Mouse (Mus musculus) G1E (cell line): Measurements from ENCODE around the gene Mprip. TPM values are rescaled to one million over a fixed set of nuclear protein-coding genes. Genes with fewer than 3 reads are reported as not detected.
A peak's percentile ranks its signal among the peaks of the same experiment; 100 is the strongest.

Experiments
- ATAC-seq: 2 replicates; pipeline ENCODE4 v1.8.0; 2016; ENCODE audit warnings: mild to moderate bottlenecking; ENCODE audit not compliant: insufficient number of reproducible peaks, poor library complexity, low FRiP score, severe bottlenecking; ENCODE audit errors: extremely low read depth
- DNase-seq: peaks from one replicate; pipeline ENCODE4 v3.0.0; 2012; ENCODE audit warnings: low spot score
- H3K27me3 ChIP-seq: 2 replicates; pipeline ENCODE4 v1.6.1; 2012; ENCODE audit warnings: mild to moderate bottlenecking, low read length, inconsistent platforms; ENCODE audit not compliant: insufficient read depth
- H3K36me3 ChIP-seq: replicated peaks from 2 replicates; pipeline ENCODE3; 2012; ENCODE audit warnings: mild to moderate bottlenecking, inconsistent platforms
- H3K4me1 ChIP-seq: 2 replicates; pipeline ENCODE4 v1.6.1; 2012; ENCODE audit warnings: low read depth, low read length, inconsistent platforms, mixed read lengths; ENCODE audit not compliant: insufficient read depth
- H3K4me3 ChIP-seq: 2 replicates; pipeline ENCODE4 v1.5.1; 2012; ENCODE audit warnings: low read depth, mild to moderate bottlenecking, inconsistent platforms, low read length, moderate library complexity, mixed read lengths
- H3K9me3 ChIP-seq: replicated peaks from 2 replicates; pipeline ENCODE4 v1.6.1; 2012; ENCODE audit warnings: inconsistent platforms
- CTCF ChIP-seq: IDR thresholded peaks from 2 replicates; pipeline ENCODE4 v1.5.1; 2012; ENCODE audit warnings: low read depth, low read length, inconsistent platforms, mixed read lengths
- GATA1 ChIP-seq: IDR thresholded peaks from 2 replicates; pipeline ENCODE4 v1.6.1; 2012; ENCODE audit warnings: borderline replicate concordance, low read length, inconsistent platforms, mixed read lengths
- GATA2 ChIP-seq: IDR thresholded peaks from 2 replicates; pipeline ENCODE4 v1.6.1; 2012; ENCODE audit warnings: low read depth, low read length, inconsistent platforms, borderline replicate concordance
- POLR2AphosphoS5 ChIP-seq: IDR thresholded peaks from 2 replicates; pipeline ENCODE4 v1.6.1; 2012; ENCODE audit warnings: low read depth, low read length, inconsistent platforms; ENCODE audit not compliant: insufficient replicate concordance
- TAL1 ChIP-seq: conservative IDR thresholded peaks from 2 replicates; pipeline ENCODE4 v1.6.1; 2012; ENCODE audit warnings: low read depth, low read length, inconsistent platforms, mixed read lengths
- polyA plus RNA-seq: library from polyadenylated mRNA; stranded (reverse); fragments of >175 nt; gene quantifications from 2 replicates; pipeline ENCODE4 v1.2.3, GENCODE M21; 2012
- total RNA-seq, 2 experiments: library from RNA; stranded (forward) in 1 of 2; stranded (reverse) in 1 of 2; fragments of 200-1000 nt in 1 of 2; fragments of >200 nt in 1 of 2; fragmentation: Nextera tagmentation in 1 of 2; gene quantifications; 2 replicates each; pipeline ENCODE4 v1.2.3; 2014 to 2017

Gene Mprip
- total and polyA plus RNA-seq, 3 experiments, result 32.2 to 55.8 (median 43.3) TPM

GRCm38 (mm10) chr11:59746614-59747013 is 85.5 kb downstream of the Mprip start:
- H3K36me3 ChIP-seq, result peaks cover 81% of the 10 kb centered on the region
- H3K27me3 ChIP-seq, result no peaks in the 10 kb centered on the region
- TF ChIP-seq TAL1 (no peak), GATA2 (no peak), CTCF (0 out of 2 replicates have a peak, but pooled peaks have one; percentile 11), POLR2AphosphoS5 (no peak), GATA1 (no peak)
- ATAC-seq, result no peak
- H3K4me3 ChIP-seq, result no peak overlapping the region
- no peaks in the 10 kb centered on the region for H3K4me1 ChIP-seq
- H3K9me3 ChIP-seq, result no peaks in the 10 kb centered on the region
- DNase-seq, result no peak

DNA sequence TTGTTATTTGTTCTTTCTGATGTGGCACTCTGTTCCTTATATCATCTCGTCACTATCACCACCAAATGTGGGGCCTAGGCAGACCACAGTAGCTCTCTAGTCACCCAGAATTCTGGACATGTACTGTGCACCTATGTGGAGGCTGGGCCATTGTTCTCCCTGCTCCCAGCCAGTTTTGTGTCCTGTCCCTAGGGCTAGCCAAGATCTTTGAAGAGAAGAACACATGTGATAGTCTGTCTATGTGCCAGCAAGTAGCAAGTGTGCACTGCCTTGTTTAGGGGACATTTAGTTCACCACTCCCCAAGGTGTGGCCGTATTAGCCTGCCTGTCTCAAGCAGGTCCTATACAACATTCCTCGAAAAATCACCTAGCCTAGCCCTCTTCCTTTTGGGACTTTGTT is 87.9 kb downstream of the Mprip start:
- TF ChIP-seq POLR2AphosphoS5 (no peak), GATA1 (no peak), CTCF (no peak), TAL1 (no peak), GATA2 (no peak)
- no peaks in the 10 kb centered on the region for H3K27me3 ChIP-seq
- no peak overlapping the region for H3K4me3 ChIP-seq
- H3K4me1 ChIP-seq, result no peaks in the 10 kb centered on the region
- H3K36me3 ChIP-seq, result peaks cover 76% of the 10 kb centered on the region
- no peaks in the 10 kb centered on the region for H3K9me3 ChIP-seq
- ATAC-seq, result no peak
- DNase-seq, result no peak

DNA sequence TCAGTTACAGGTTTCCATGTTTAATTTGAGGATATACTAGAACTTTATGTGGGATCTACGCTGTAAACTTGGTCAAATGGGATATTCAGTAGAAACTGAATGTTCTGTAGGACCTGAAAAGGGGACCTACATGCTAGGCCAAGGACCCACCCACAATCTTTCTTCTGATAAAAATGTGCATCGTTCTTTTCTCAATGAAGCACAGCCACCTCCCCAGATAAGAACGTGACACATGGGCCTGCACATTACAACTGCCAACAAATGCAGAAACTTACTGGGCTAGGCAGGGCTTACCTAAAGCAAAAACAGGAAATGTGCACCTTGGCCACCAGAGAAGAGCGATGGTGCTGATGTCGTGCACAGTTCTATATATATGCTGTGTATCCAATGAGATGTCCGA is 93.4 kb downstream of the Mprip start:
- no peaks in the 10 kb centered on the region for H3K27me3 ChIP-seq
- no peak for ATAC-seq
- DNase-seq, result no peak
- no peak overlapping the region for H3K4me3 ChIP-seq
- H3K9me3 ChIP-seq, result no peaks in the 10 kb centered on the region
- H3K36me3 ChIP-seq, result peaks cover 92% of the 10 kb centered on the region
- no peaks in the 10 kb centered on the region for H3K4me1 ChIP-seq
- no peak for TF ChIP-seq GATA2
- no peak for TF ChIP-seq TAL1

- ATAC-seq (no peak), DNase-seq (no peak)
- no peak overlapping the region for H3K4me3 ChIP-seq
- no peaks in the 10 kb centered on the region for H3K9me3 ChIP-seq
- H3K36me3 ChIP-seq, result peaks cover 92% of the 10 kb centered on the region
- H3K4me1 ChIP-seq, result no peaks in the 10 kb centered on the region
- H3K27me3 ChIP-seq, result no peaks in the 10 kb centered on the region
- TF ChIP-seq CTCF, result no peak
- no peak for TF ChIP-seq GATA2
- TF ChIP-seq POLR2AphosphoS5, result no peak
- TF ChIP-seq GATA1, result no peak
- TF ChIP-seq TAL1, result no peak
These were observed 95.2 kb downstream of the Mprip start for GRCm38 (mm10) chr11:59756351-59756750.

DNA sequence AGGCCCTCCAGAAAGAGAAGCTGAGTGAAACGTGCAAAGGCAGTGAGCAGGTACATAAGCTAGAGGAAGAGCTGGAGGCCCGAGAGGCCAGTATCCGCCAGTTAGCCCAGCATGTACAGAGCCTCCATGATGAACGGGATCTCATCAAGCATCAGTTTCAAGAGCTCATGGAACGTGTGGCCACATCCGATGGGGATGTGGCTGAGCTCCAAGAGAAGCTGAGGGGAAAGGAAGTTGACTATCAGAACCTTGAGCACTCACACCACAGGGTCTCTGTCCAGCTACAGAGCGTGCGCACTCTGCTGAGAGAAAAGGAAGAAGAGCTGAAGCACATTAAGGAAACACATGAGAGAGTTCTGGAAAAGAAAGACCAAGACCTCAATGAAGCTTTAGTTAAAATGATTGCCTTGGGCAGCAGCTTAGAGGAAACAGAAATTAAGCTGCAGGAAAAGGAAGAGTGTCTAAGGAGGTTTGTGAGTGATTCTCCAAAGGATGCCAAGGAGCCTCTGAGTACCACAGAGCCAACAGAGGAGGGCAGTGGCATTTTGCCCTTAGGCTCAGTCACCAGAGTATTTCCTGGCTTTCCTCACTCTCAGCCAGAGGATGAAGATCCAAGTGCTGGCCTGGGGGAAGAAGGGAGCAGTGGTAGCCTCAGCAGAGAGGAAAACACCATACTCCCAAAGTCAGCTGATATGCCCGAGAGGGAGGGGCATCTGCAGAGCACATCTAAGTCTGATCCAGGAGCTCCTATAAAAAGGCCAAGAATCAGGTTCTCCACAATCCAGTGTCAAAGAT is 97.3 kb downstream of the Mprip start:
- peaks cover 90% of the 10 kb centered on the region for H3K36me3 ChIP-seq
- H3K27me3 ChIP-seq, result no peaks in the 10 kb centered on the region
- DNase-seq, result no peak
- H3K4me3 ChIP-seq, result no peak overlapping the region
- no peak for ATAC-seq
- no peak for TF ChIP-seq TAL1
- no peak for TF ChIP-seq GATA1
- TF ChIP-seq POLR2AphosphoS5, result no peak
- no peaks in the 10 kb centered on the region for H3K9me3 ChIP-seq
- no peaks in the 10 kb centered on the region for H3K4me1 ChIP-seq

GRCm38 (mm10) chr11:59759178-59759577 is 98.1 kb downstream of the Mprip start:
- Histone ChIP-seq H3K36me3 (peaks cover 91% of the 10 kb centered on the region), H3K27me3 (no peaks in the 10 kb centered on the region), H3K4me1 (no peaks in the 10 kb centered on the region), H3K4me3 (no peak overlapping the region), H3K9me3 (no peaks in the 10 kb centered on the region)
- no peak for ATAC-seq
- DNase-seq, result no peak
- TF ChIP-seq POLR2AphosphoS5, result no peak
- no peak for TF ChIP-seq TAL1
- TF ChIP-seq GATA2, result no peak
- no peak for TF ChIP-seq CTCF
- TF ChIP-seq GATA1, result no peak
